Mouse (Mus musculus): ENCODE data around the gene Zfp846.
A peak's percentile ranks its signal among the peaks of the same experiment; 100 is the strongest.

GRCm38 (mm10) chr9:20642896-20643466 lies 61.9 kb downstream of the Zfp846 start:
- no peak; the same call in 1 of the 2 replicates for TF ChIP-seq CTCF (IDR thresholded peaks at IDR 0.05; ENCODE audit: borderline replicate concordance, extremely low read depth, insufficient read depth, insufficient read length)
- TF ChIP-seq POLR2A (IDR thresholded peaks at IDR 0.05; ENCODE audit: borderline replicate concordance, extremely low read depth, insufficient read depth, insufficient read length, poor library complexity, severe bottlenecking), result 0 out of 2 replicates have a peak, but pooled peaks have one; percentile 2

All from brain, embryonic 14.5 days (tissue).